Mouse (Mus musculus) testis, adult 2 months (tissue): ENCODE measurements around the gene Tmem189.

Source experiments
- CTCF ChIP-seq: fragments of 200-500 bp; IDR thresholded peaks from 2 replicates; pipeline ENCODE4 v1.5.1; 2012; ENCODE audit warnings: low read depth, mild to moderate bottlenecking, inconsistent platforms, low read length, moderate library complexity; ENCODE audit not compliant: control insufficient read depth, insufficient read depth, insufficient replicate concordance
- POLR2A ChIP-seq: fragments of 200-500 bp; IDR thresholded peaks from 2 replicates; pipeline ENCODE4 v1.6.1; 2012; ENCODE audit warnings: low read depth, mild to moderate bottlenecking, inconsistent platforms, low read length, moderate library complexity; ENCODE audit not compliant: control insufficient read depth

GRCm38 (mm10) chr2:167700018-167700417 is 10.4 kb upstream of the Tmem189 start:
- no peak for TF ChIP-seq CTCF
- no peak for TF ChIP-seq POLR2A
